Mouse (Mus musculus): ENCODE results near the gene Tdgf1. TPM values are rescaled to one million over a fixed set of nuclear protein-coding genes. Genes with fewer than 3 reads are reported as not detected.

The Tdgf1 gene
- polyA plus RNA-seq, 1 experiment from 2014 or later: not detected

GRCm38 (mm10) chr9:110933850-110934437, 12.0 kb downstream of the Tdgf1 start:
- no peak for ATAC-seq
- Histone ChIP-seq H3K4me2 (replicated peaks) (no peak overlapping the region), H3K27ac (no peak overlapping the region), H3K36me3 (no peaks in the 10 kb centered on the region), H3K4me3 (replicated peaks) (no peak overlapping the region), H3K4me1 (replicated peaks) (no peaks in the 10 kb centered on the region), H3K9ac (no peak overlapping the region), H3K9me3 (no peaks in the 10 kb centered on the region), H3K27me3 (replicated peaks) (no peaks in the 10 kb centered on the region)
- WGBS: 88% methylated on average over 12 of the region's 12 CpGs

GRCm38 (mm10) chr9:110931573-110931972, 14.4 kb downstream of the Tdgf1 start:
- no peaks in the 10 kb centered on the region for H3K9me3 ChIP-seq
- no peak overlapping the region for H3K4me3 ChIP-seq (replicated peaks)
- no peaks in the 10 kb centered on the region for H3K4me1 ChIP-seq (replicated peaks)
- ATAC-seq: no peak
- H3K36me3 ChIP-seq: no peaks in the 10 kb centered on the region
- H3K4me2 ChIP-seq (replicated peaks): no peak overlapping the region
- 74% methylated on average over 6 of the region's 6 CpGs for WGBS
- no peak overlapping the region for H3K9ac ChIP-seq
- H3K27ac ChIP-seq: no peak overlapping the region
- H3K27me3 ChIP-seq (replicated peaks): no peaks in the 10 kb centered on the region

GRCm38 (mm10) chr9:110922759-110923158, 23.2 kb downstream of the Tdgf1 start:
- no peak overlapping the region for H3K27ac ChIP-seq
- H3K9ac ChIP-seq: no peak overlapping the region
- H3K4me2 ChIP-seq (replicated peaks): no peak overlapping the region
- H3K36me3 ChIP-seq: no peaks in the 10 kb centered on the region
- no peaks in the 10 kb centered on the region for H3K27me3 ChIP-seq (replicated peaks)
- no peaks in the 10 kb centered on the region for H3K4me1 ChIP-seq (replicated peaks)
- ATAC-seq: no peak
- WGBS: 15% methylated on average over 7 of the region's 7 CpGs
- no peaks in the 10 kb centered on the region for H3K9me3 ChIP-seq
- H3K4me3 ChIP-seq (replicated peaks): no peak overlapping the region

- H3K9ac ChIP-seq: no peak overlapping the region
- H3K4me3 ChIP-seq (replicated peaks): no peak overlapping the region
- H3K9me3 ChIP-seq: no peaks in the 10 kb centered on the region
- H3K4me2 ChIP-seq (replicated peaks): no peak overlapping the region
- no peaks in the 10 kb centered on the region for H3K4me1 ChIP-seq (replicated peaks)
- ATAC-seq: no peak
- no peaks in the 10 kb centered on the region for H3K36me3 ChIP-seq
- WGBS: 68% methylated on average over 15 of the region's 15 CpGs
- no peak overlapping the region for H3K27ac ChIP-seq
- no peaks in the 10 kb centered on the region for H3K27me3 ChIP-seq (replicated peaks)
These were observed 25.1 kb downstream of the Tdgf1 start for GRCm38 (mm10) chr9:110920665-110921419.

GRCm38 (mm10) chr9:110916786-110917185, 29.2 kb downstream of the Tdgf1 start, which contains the start of gene Fam240a:
TSS of gene Fam240a (minus strand) at chr9:110916861.
- H3K4me3 ChIP-seq (replicated peaks): no peak within 1 kb of the TSS
- H3K9me3 ChIP-seq: no peaks in the 10 kb centered on the region
- H3K4me2 ChIP-seq (replicated peaks): no peak within 1 kb of the TSS
- H3K27me3 ChIP-seq (replicated peaks): no peaks in the 10 kb centered on the region
- H3K36me3 ChIP-seq: no peaks in the 10 kb centered on the region
- ATAC-seq: no peak
- no peaks in the 10 kb centered on the region for H3K4me1 ChIP-seq (replicated peaks)
- whole genome bisulfite sequencing: 89% methylated on average over 7 of the region's 7 CpGs
- no peak within 1 kb of the TSS for H3K27ac ChIP-seq
- no peak within 1 kb of the TSS for H3K9ac ChIP-seq

- H3K4me1 ChIP-seq (replicated peaks): no peaks in the 10 kb centered on the region
- H3K9ac ChIP-seq: no peak overlapping the region
- no peaks in the 10 kb centered on the region for H3K36me3 ChIP-seq
- no peaks in the 10 kb centered on the region for H3K27me3 ChIP-seq (replicated peaks)
- 56% methylated on average over 8 of the region's 8 CpGs for WGBS
- ATAC-seq: no peak
- no peaks in the 10 kb centered on the region for H3K9me3 ChIP-seq
- H3K27ac ChIP-seq: no peak overlapping the region
- H3K4me3 ChIP-seq (replicated peaks): no peak overlapping the region
- H3K4me2 ChIP-seq (replicated peaks): no peak overlapping the region
These were observed 30.5 kb downstream of the Tdgf1 start for GRCm38 (mm10) chr9:110915466-110915865.

- Histone ChIP-seq H3K9ac (no peak overlapping the region), H3K4me1 (replicated peaks) (no peaks in the 10 kb centered on the region), H3K4me3 (replicated peaks) (no peak overlapping the region), H3K9me3 (no peaks in the 10 kb centered on the region), H3K27me3 (replicated peaks) (no peaks in the 10 kb centered on the region), H3K36me3 (no peaks in the 10 kb centered on the region), H3K27ac (no peak overlapping the region), H3K4me2 (replicated peaks) (no peak overlapping the region)
- no peak for ATAC-seq
- 54% methylated on average over 21 of the region's 21 CpGs for WGBS
These were observed 31.2 kb downstream of the Tdgf1 start for GRCm38 (mm10) chr9:110914631-110915236.

- Histone ChIP-seq H3K27me3 (replicated peaks) (no peaks in the 10 kb centered on the region), H3K36me3 (no peaks in the 10 kb centered on the region), H3K4me2 (replicated peaks) (no peak overlapping the region), H3K9me3 (no peaks in the 10 kb centered on the region), H3K9ac (no peak overlapping the region), H3K4me3 (replicated peaks) (no peak overlapping the region), H3K27ac (no peak overlapping the region), H3K4me1 (replicated peaks) (no peaks in the 10 kb centered on the region)
- no peak for ATAC-seq
- 69% methylated on average over 6 of the region's 6 CpGs for WGBS
These were observed 36.5 kb downstream of the Tdgf1 start for GRCm38 (mm10) chr9:110909371-110909967.

GRCm38 (mm10) chr9:110908631-110909016, 37.3 kb downstream of the Tdgf1 start:
- no peaks in the 10 kb centered on the region for H3K4me1 ChIP-seq (replicated peaks)
- H3K27ac ChIP-seq: no peak overlapping the region
- WGBS: 96% methylated on average over 3 of the region's 3 CpGs
- no peak for ATAC-seq
- no peak overlapping the region for H3K9ac ChIP-seq
- H3K4me3 ChIP-seq (replicated peaks): no peak overlapping the region
- no peaks in the 10 kb centered on the region for H3K9me3 ChIP-seq
- H3K36me3 ChIP-seq: no peaks in the 10 kb centered on the region
- H3K27me3 ChIP-seq (replicated peaks): no peaks in the 10 kb centered on the region
- no peak overlapping the region for H3K4me2 ChIP-seq (replicated peaks)

GRCm38 (mm10) chr9:110907838-110908630, 37.9 kb downstream of the Tdgf1 start:
- Histone ChIP-seq H3K9me3 (no peaks in the 10 kb centered on the region), H3K4me1 (replicated peaks) (no peaks in the 10 kb centered on the region), H3K9ac (no peak overlapping the region), H3K36me3 (no peaks in the 10 kb centered on the region), H3K4me3 (replicated peaks) (no peak overlapping the region), H3K27ac (no peak overlapping the region), H3K4me2 (replicated peaks) (no peak overlapping the region), H3K27me3 (replicated peaks) (no peaks in the 10 kb centered on the region)
- 83% methylated on average over 4 of the region's 4 CpGs for WGBS
- no peak for ATAC-seq

GRCm38 (mm10) chr9:110907201-110907837, 38.6 kb downstream of the Tdgf1 start:
- 92% methylated on average over 11 of the region's 11 CpGs for WGBS
- H3K9ac ChIP-seq: no peak overlapping the region
- H3K27ac ChIP-seq: no peak overlapping the region
- no peak overlapping the region for H3K4me2 ChIP-seq (replicated peaks)
- ATAC-seq: no peak
- H3K36me3 ChIP-seq: no peaks in the 10 kb centered on the region
- H3K27me3 ChIP-seq (replicated peaks): no peaks in the 10 kb centered on the region
- no peaks in the 10 kb centered on the region for H3K4me1 ChIP-seq (replicated peaks)
- no peaks in the 10 kb centered on the region for H3K9me3 ChIP-seq
- H3K4me3 ChIP-seq (replicated peaks): no peak overlapping the region
